Mouse (Mus musculus) brain, embryonic 14.5 days (tissue): ENCODE data around the gene Zfp809. TPM values are rescaled to one million over a fixed set of nuclear protein-coding genes. Genes with fewer than 3 reads are reported as not detected.

ENCODE experiments used
- DNase-seq: peaks from one replicate; pipeline ENCODE4 v3.0.0-alpha.2; 2011; ENCODE audit warnings: low read depth
- CTCF ChIP-seq: fragments of 200-500 bp; IDR thresholded peaks from 2 replicates; pipeline ENCODE4 v1.5.1; 2012; ENCODE audit warnings: inconsistent platforms, mild to moderate bottlenecking, moderate library complexity, borderline replicate concordance; ENCODE audit not compliant: insufficient read depth, insufficient read length; ENCODE audit errors: extremely low read depth
- POLR2A ChIP-seq: fragments of 200-500 bp; IDR thresholded peaks from 2 replicates; pipeline ENCODE4 v1.6.1; 2012; ENCODE audit warnings: mild to moderate bottlenecking, inconsistent platforms, borderline replicate concordance; ENCODE audit not compliant: poor library complexity, insufficient read depth, insufficient read length, severe bottlenecking; ENCODE audit errors: extremely low read depth
- polyA plus RNA-seq: library from polyadenylated mRNA; depleted of rRNA; stranded (reverse); fragments of >200 nt; gene quantifications from 2 replicates; pipeline ENCODE4 v1.2.3, GENCODE M21; 2012; rRNA removed

Gene Zfp809
- polyA plus RNA-seq, 1 experiment, result 8.6 TPM

GRCm38 (mm10) chr9:22229386-22230026, 4.0 kb downstream of the Zfp809 start:
- no peak for TF ChIP-seq CTCF
- no peak for TF ChIP-seq POLR2A

DNA sequence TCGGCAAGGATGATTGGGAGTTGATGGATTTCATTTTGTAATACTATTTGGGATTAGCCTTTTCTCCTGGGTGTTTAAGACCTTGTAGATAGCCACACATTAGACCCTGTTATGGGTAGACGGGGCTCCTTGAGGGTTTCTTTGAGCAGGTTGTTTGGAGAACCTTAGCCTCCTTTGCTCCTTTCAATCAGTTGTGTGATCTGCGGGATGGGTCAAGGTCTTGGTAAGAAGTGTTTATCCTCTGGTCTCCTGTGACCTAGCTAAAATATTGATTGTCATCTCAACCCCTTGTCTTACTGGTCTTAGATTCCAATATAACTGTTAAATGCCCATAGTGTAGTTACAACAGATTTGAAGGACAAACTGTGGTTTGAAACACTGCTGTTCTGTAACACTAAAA, 4.5 kb downstream of the Zfp809 start:
- TF ChIP-seq CTCF (no peak), POLR2A (no peak)
- DNase-seq, result no peak

More at GRCm38 (mm10) chr9:22229386-22230026, 4.0 kb downstream of the Zfp809 start:
- no peak for DNase-seq

- peak; percentile 13 for DNase-seq
- TF ChIP-seq CTCF (no peak), POLR2A (no peak)
Observed at GRCm38 (mm10) chr9:22230556-22230955, 5.0 kb downstream of the Zfp809 start.

GRCm38 (mm10) chr9:22240001-22240400, 14.5 kb downstream of the Zfp809 start:
- no peak for DNase-seq
- TF ChIP-seq POLR2A, result no peak

DNA sequence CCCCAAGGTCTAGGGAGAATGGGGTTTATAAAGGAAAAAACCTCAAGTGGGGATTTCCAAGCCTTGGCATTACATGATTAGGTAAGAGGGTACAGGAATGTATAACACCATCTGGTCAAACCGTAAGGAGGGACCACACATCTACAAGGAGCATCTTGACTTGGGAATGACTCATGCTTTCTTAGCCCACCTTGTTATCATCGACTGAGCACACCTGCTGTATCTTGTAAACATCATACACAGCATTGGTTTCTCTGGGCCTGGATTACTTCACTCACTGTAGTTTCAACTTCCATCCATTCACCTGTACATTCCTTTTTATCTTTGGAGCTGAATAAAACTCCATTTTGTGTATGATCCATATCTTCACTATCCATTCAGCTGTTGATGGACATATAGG, 18.7 kb downstream of the Zfp809 start:
- TF ChIP-seq CTCF (no peak), POLR2A (no peak)

GRCm38 (mm10) chr9:22256579-22256978, 31.1 kb downstream of the Zfp809 start:
- TF ChIP-seq CTCF (no peak), POLR2A (no peak)
- no peak for DNase-seq

More for the DNA sequence above, 18.7 kb downstream of the Zfp809 start:
- no peak for DNase-seq

DNA sequence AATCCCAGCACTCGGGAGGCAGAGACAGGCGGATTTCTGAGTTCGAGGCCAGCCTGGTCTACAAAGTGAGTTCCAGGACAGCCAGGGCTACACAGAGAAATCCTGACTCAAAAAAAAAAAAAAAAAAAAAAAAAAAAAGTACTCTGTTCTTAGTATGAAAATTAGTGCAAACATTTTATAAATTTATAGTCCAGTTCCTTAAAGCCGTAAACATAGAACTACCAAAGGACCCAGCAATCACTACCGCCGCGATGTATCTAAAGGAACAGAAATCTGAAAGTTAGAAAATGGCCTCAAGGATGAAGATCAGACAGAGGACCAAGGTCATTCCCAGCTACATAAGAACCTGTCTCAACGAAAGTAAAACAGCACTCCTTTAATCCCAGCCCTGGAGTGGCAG, 33.3 kb downstream of the Zfp809 start:
- no peak for DNase-seq
- TF ChIP-seq CTCF (no peak), POLR2A (no peak)

DNA sequence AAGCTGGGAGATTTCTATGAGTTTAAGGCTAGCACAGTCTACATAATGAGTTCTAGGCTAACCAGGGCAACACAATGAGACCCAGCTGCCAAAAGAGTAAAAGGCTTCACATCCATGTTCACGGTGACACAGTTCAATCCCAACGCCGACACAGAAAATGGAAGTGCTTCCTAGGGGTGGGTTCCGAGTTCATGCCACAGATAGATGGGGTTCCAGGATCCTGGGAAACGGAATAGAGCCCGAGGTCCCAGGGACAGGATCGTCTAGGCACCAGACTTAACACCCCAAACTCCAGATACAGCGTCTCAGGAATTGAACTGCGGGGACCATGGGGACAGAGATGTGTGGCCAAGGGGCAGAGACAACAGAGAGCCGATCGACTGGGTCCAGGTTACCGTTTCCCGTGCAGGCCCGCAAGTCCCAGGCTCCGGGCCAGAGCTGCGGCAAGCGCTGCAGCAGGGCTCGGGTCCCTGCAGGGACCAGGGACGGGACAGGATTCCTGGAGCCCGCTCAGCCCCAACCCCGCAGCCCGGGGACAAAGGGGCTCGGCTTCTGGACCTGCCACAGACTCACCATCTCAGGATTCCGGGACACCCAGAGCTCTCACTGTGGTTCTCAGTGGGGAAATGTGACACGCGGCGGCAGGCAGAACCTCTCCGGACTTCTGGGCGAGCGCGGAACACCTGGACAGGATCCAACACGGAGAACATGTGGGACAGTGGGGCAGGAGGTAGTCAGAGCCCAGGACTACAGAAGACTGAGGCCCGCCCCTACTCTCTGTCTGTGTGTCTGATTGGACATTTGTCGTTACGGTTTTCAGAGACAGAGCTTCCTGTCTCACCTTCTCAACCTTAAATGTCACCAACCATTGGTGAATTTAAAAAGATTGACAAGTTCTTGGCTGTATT, 33.9 kb downstream of the Zfp809 start, which contains the start of gene Zfp599:
Gene Zfp599 (minus strand): TSS at position 712 of the 908 bp plus-strand sequence.
- no peak; the same call in 1 of the 2 replicates for TF ChIP-seq POLR2A
- TF ChIP-seq CTCF, result no peak
- peak; percentile 93 for DNase-seq

- TF ChIP-seq CTCF, result no peak
- no peak for TF ChIP-seq POLR2A
- no peak for DNase-seq
Observed at GRCm38 (mm10) chr9:22260092-22260422, 34.5 kb downstream of the Zfp809 start.

DNA sequence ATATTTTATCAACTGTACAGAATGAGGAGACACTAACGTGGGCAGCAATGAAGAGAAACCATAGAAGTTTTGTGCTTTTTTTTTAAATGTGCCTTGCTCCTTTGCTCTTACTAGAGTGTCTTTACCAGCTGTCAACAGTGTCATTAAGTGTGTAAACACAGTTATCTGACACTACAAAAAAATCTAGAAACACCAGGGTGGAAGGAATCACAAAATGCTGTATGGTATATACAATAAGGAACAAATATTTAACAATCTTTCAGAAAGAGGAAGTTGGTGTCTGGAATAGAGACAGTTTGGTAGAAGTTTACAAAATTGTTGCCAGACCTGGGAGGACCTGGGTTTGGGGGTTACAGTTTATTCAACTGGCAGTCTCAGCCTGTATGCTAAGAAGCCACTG, 36.1 kb downstream of the Zfp809 start:
- TF ChIP-seq POLR2A (no peak), CTCF (no peak)
- no peak for DNase-seq

- DNase-seq, result no peak
- TF ChIP-seq CTCF (no peak), POLR2A (no peak)
Observed at GRCm38 (mm10) chr9:22262611-22263010, 37.1 kb downstream of the Zfp809 start.

- no peak for TF ChIP-seq CTCF
- TF ChIP-seq POLR2A, result no peak
- no peak for DNase-seq
Observed at GRCm38 (mm10) chr9:22268886-22269285, 43.4 kb downstream of the Zfp809 start.

DNA sequence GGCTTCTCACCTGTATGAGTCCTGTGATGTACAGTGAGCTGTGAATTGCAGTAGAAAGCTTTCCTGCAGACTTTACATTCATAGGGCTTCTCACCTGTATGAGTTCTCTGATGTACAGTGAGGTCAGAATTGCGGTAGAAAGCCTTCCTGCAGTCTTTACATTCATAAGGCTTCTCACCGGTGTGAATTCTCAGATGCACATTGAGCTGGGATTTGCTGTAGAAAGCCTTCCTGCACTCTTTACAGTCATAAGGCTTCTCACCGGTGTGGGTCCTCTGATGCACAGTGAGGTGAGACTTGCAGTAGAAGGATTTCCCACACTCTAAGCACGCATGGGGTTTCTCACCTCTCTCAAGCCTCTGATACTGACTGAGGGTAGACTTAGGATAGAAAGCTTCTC, 53.2 kb downstream of the Zfp809 start:
- TF ChIP-seq CTCF (no peak), POLR2A (no peak)
- DNase-seq, result no peak

Other genes starting within 250 kb of the Zfp809 start
- gene Rgl3, start 236.3 kb upstream of the Zfp809 start, polyA plus RNA-seq, result 1.8 and 2.3 TPM in 2 replicates
- 5.2 and 6.7 TPM in 2 replicates for gene Ccdc151, start 223.1 kb upstream of the Zfp809 start, polyA plus RNA-seq
- gene Prkcsh, start 222.9 kb upstream of the Zfp809 start, polyA plus RNA-seq, result 121 and 126 TPM in 2 replicates
- 203 and 265 TPM in 2 replicates for gene Elavl3, start 173.7 kb upstream of the Zfp809 start, polyA plus RNA-seq
- not detected in 2 replicates for gene Gm49318, start 154.5 kb upstream of the Zfp809 start, polyA plus RNA-seq
- gene Zfp653, start 154.3 kb upstream of the Zfp809 start, polyA plus RNA-seq, result 49.1 and 62.1 TPM in 2 replicates
- gene Ecsit, start 140.3 kb upstream of the Zfp809 start, polyA plus RNA-seq, result 51.3 and 57.7 TPM in 2 replicates
- 0.35 and 0.55 TPM in 2 replicates for gene Cnn1, start 126.5 kb upstream of the Zfp809 start, polyA plus RNA-seq
- gene Elof1, start 108.5 kb upstream of the Zfp809 start, polyA plus RNA-seq, result 138 and 193 TPM in 2 replicates
- gene Acp5, start 90.0 kb upstream of the Zfp809 start, polyA plus RNA-seq, result 1.2 and 1.4 TPM in 2 replicates
- 62.4 and 82.8 TPM in 2 replicates for gene Pigyl, start 68.9 kb upstream of the Zfp809 start, polyA plus RNA-seq
- gene Zfp872, start 37.6 kb upstream of the Zfp809 start, polyA plus RNA-seq, result 0.03 and 0.15 TPM in 2 replicates
- gene Zfp599, start 34.2 kb downstream of the Zfp809 start, polyA plus RNA-seq, result 3.8 and 4.5 TPM in 2 replicates
- gene Zfp810, start 81.9 kb downstream of the Zfp809 start, polyA plus RNA-seq, result 36.4 and 37.1 TPM in 2 replicates
- 8.0 and 9.1 TPM in 2 replicates for gene Anln, start 163.5 kb downstream of the Zfp809 start, polyA plus RNA-seq
- 6.1 and 7.2 TPM in 2 replicates for gene 9530077C05Rik, start 185.8 kb downstream of the Zfp809 start, polyA plus RNA-seq
- gene Gm17545, start 228.6 kb downstream of the Zfp809 start, polyA plus RNA-seq, result not detected in 2 replicates
- 63.9 and 75.0 TPM in 2 replicates for gene Rp9, start 244.0 kb downstream of the Zfp809 start, polyA plus RNA-seq